ENCODE assay signal across 8 mouse cellular contexts in genomic region chr3:148988996-148989817, GRCm38 (mm10). TPM values are rescaled to one million over a fixed set of nuclear protein-coding genes. Genes with fewer than 3 reads are reported as not detected.
DNase-seq lines count a peak whose midpoint lies in the region; ATAC-seq and TF ChIP-seq lines count a peak whose summit lies in the region.

No protein-coding gene starts in this region.

- ATAC-seq in forebrain, embryonic 12.5 days (ENCODE audit: low FRiP score) = peak; percentile 80
- peak; percentile 86 for ATAC-seq in heart, embryonic 15.5 days (replicated peaks; ENCODE audit: insufficient number of reproducible peaks, insufficient read depth, low FRiP score, low read depth)
- ATAC-seq in liver, embryonic 14.5 days (ENCODE audit: insufficient read depth) = peak; percentile 81
- peak; percentile 74 for ATAC-seq in neural tube, embryonic 11.5 days (ENCODE audit: insufficient read depth, low FRiP score, low TSS enrichment)

- no peak for TF ChIP-seq CTCF in liver, embryonic 14.5 days (IDR thresholded peaks at IDR 0.05; ENCODE audit: low read depth)
- no peak for TF ChIP-seq CTCF in testis, adult 2 months (IDR thresholded peaks at IDR 0.05; ENCODE audit: control insufficient read depth, insufficient read depth, insufficient replicate concordance, low read depth, low read length)

- TF ChIP-seq POLR2A in testis, adult 2 months (IDR thresholded peaks at IDR 0.05; ENCODE audit: control insufficient read depth, low read depth, low read length) = no peak

- no peaks in the 10 kb centered on the region for H3K27me3 ChIP-seq in forebrain, embryonic 12.5 days
- no peaks in the 10 kb centered on the region for H3K27me3 ChIP-seq in heart, embryonic 15.5 days
- peaks cover 54% of the 10 kb centered on the region for H3K27me3 ChIP-seq in liver, embryonic 14.5 days (ENCODE audit: control insufficient read depth, insufficient read depth, low read length)
- H3K27me3 ChIP-seq in neural tube, embryonic 11.5 days (ENCODE audit: control insufficient read depth, insufficient read depth, low read length) = no peaks in the 10 kb centered on the region
- H3K27me3 ChIP-seq in testis, adult 2 months (ENCODE audit: control insufficient read depth, insufficient read depth, low read length) = no peaks in the 10 kb centered on the region

- no peaks in the 10 kb centered on the region for H3K36me3 ChIP-seq in forebrain, embryonic 12.5 days (replicated peaks)
- no peaks in the 10 kb centered on the region for H3K36me3 ChIP-seq in heart, embryonic 15.5 days
- no peaks in the 10 kb centered on the region for H3K36me3 ChIP-seq in liver, embryonic 14.5 days (replicated peaks; ENCODE audit: control insufficient read depth, insufficient read depth, low read depth)
- H3K36me3 ChIP-seq in neural tube, embryonic 11.5 days (ENCODE audit: control insufficient read depth, insufficient read depth, low read length) = no peaks in the 10 kb centered on the region
- no peaks in the 10 kb centered on the region for H3K36me3 ChIP-seq in testis, adult 2 months (ENCODE audit: control insufficient read depth, insufficient read depth, low read length)

- peak overlapping the region; percentile 80 for H3K27ac ChIP-seq in brown adipose tissue, adult 24 weeks (replicated peaks; ENCODE audit: low read depth, low read length)
- H3K27ac ChIP-seq in forebrain, embryonic 12.5 days = peak overlapping the region; percentile 100
- H3K27ac ChIP-seq in heart, embryonic 15.5 days = peak overlapping the region; percentile 100
- peak overlapping the region; percentile 31; the same call in 1 of the 2 replicates for H3K27ac ChIP-seq in liver, embryonic 14.5 days
- H3K27ac ChIP-seq in neural tube, embryonic 11.5 days (ENCODE audit: low read depth, low read length) = peak overlapping the region; percentile 99
- peak overlapping the region; percentile 23 for H3K27ac ChIP-seq in testis, adult 2 months (ENCODE audit: control insufficient read depth, insufficient read depth, low read depth, low read length)

- H3K4me1 ChIP-seq in brown adipose tissue, adult 24 weeks (ENCODE audit: control insufficient read depth, insufficient read depth, insufficient read length, low read length) = no peaks in the 10 kb centered on the region
- H3K4me1 ChIP-seq in forebrain, embryonic 12.5 days = peaks cover 33% of the 10 kb centered on the region
- peaks cover 20% of the 10 kb centered on the region for H3K4me1 ChIP-seq in heart, embryonic 15.5 days (replicated peaks)
- no peaks in the 10 kb centered on the region; a peak in 1 of 4 replicates for H3K4me1 ChIP-seq in liver, embryonic 14.5 days (replicated peaks; ENCODE audit: control insufficient read depth in 2 of 2, insufficient read depth in 2 of 2, low read length in 1 of 2)
- peaks cover 11% of the 10 kb centered on the region for H3K4me1 ChIP-seq in neural tube, embryonic 11.5 days (ENCODE audit: control insufficient read depth, insufficient read depth, low read length)
- H3K4me1 ChIP-seq in testis, adult 2 months (ENCODE audit: control insufficient read depth, insufficient read depth, low read length) = peaks cover 33% of the 10 kb centered on the region

- peak; percentile 22 for DNase-seq in 3134 (ENCODE audit: extremely low read depth, insufficient read length, low spot score)
- peak; percentile 87 to 92 for DNase-seq in kidney, postnatal 25 days
- DNase-seq in liver, embryonic 14.5 days (ENCODE audit: low read depth in 3 of 3, low spot score in 3 of 3) = peak in 2 of 3 experiments; percentile 30 to 39
- DNase-seq in neural tube, embryonic 11.5 days (ENCODE audit: low spot score) = peak; percentile 90

- TF ChIP-seq EP300 in liver, embryonic 14.5 days (IDR thresholded peaks at IDR 0.05; ENCODE audit: low read depth) = no peak

- H3K4me3 ChIP-seq in brown adipose tissue, adult 24 weeks (ENCODE audit: insufficient read depth, low read depth, low read length) = peak overlapping the region; percentile 71
- peak overlapping the region; percentile 94 for H3K4me3 ChIP-seq in forebrain, embryonic 12.5 days (replicated peaks)
- H3K4me3 ChIP-seq in heart, embryonic 15.5 days = peak overlapping the region; percentile 94
- peak overlapping the region; percentile 59 to 62 for H3K4me3 ChIP-seq in liver, embryonic 14.5 days (ENCODE audit: insufficient read depth in 1 of 2, low read depth in 2 of 2, low read length in 2 of 2)
- H3K4me3 ChIP-seq in neural tube, embryonic 11.5 days (ENCODE audit: low read depth, low read length) = peak overlapping the region; percentile 84
- peak overlapping the region; percentile 84 for H3K4me3 ChIP-seq in testis, adult 2 months (ENCODE audit: control insufficient read depth, low read depth, low read length)

- H3K9ac ChIP-seq in forebrain, embryonic 12.5 days = peak overlapping the region; percentile 95
- H3K9ac ChIP-seq in heart, embryonic 15.5 days = peak overlapping the region; percentile 92
- peak overlapping the region; percentile 34 for H3K9ac ChIP-seq in liver, embryonic 14.5 days (replicated peaks)
- H3K9ac ChIP-seq in neural tube, embryonic 11.5 days (ENCODE audit: low read length) = peak overlapping the region; percentile 95

- no peaks in the 10 kb centered on the region for H3K9me3 ChIP-seq in forebrain, embryonic 12.5 days
- H3K9me3 ChIP-seq in heart, embryonic 15.5 days (replicated peaks) = no peaks in the 10 kb centered on the region
- H3K9me3 ChIP-seq in liver, embryonic 14.5 days (ENCODE audit: control insufficient read depth, low read length) = no peaks in the 10 kb centered on the region
- no peaks in the 10 kb centered on the region for H3K9me3 ChIP-seq in neural tube, embryonic 11.5 days (ENCODE audit: control insufficient read depth, low read length)

- H3K4me2 ChIP-seq in forebrain, embryonic 12.5 days = peak overlapping the region; percentile 78
- peak overlapping the region; percentile 90 for H3K4me2 ChIP-seq in heart, embryonic 15.5 days
- H3K4me2 ChIP-seq in liver, embryonic 14.5 days (ENCODE audit: low read depth) = peak overlapping the region; percentile 69
- H3K4me2 ChIP-seq in neural tube, embryonic 11.5 days (ENCODE audit: low read depth) = peak overlapping the region; percentile 69

- WGBS in forebrain, embryonic 12.5 days = under 1% methylated on average over 65 of the region's 75 CpGs
- under 1% methylated on average over 71 of the region's 75 CpGs for WGBS in heart, embryonic 15.5 days
- WGBS in liver, embryonic 14.5 days (ENCODE audit: insufficient replicate concordance) = under 1% methylated on average over 59 of the region's 75 CpGs
- WGBS in neural tube, embryonic 11.5 days = under 1% methylated on average over 69 of the region's 75 CpGs

RNA-seq across cellular contexts. Expression of gene Adgrl2, which starts 1.1 kb away (rescaled TPM):
- 5.0 and 5.3 TPM in 2 replicates for polyA plus RNA-seq in brown adipose tissue, adult 24 weeks (2012; ENCODE audit: insufficient read depth, insufficient read length, missing spikeins)
- polyA plus RNA-seq in forebrain, embryonic 12.5 days (2016; fragmentation: Nextera tagmentation; extraction: Ambion mirVana) = 103 and 104 TPM in 2 replicates
- 33.3 and 39.8 TPM in 2 replicates for polyA plus RNA-seq in heart, embryonic 15.5 days (2015; fragmentation: Nextera tagmentation; extraction: Ambion mirVana)
- polyA plus RNA-seq in liver, embryonic 14.5 days (2012; rRNA removed) = 3.7 and 3.8 TPM in 2 replicates
- 3.2 and 4.3 TPM in 2 replicates for polyA plus RNA-seq in liver, embryonic 14.5 days (2014; fragmentation: Nextera tagmentation; extraction: Ambion mirVana)
- 85.0 and 86.5 TPM in 2 replicates for polyA plus RNA-seq in neural tube, embryonic 11.5 days (2014; fragmentation: Nextera tagmentation; extraction: Ambion mirVana)
- polyA plus RNA-seq in testis, adult 2 months (2012; rRNA removed) = 12.9 and 13.2 TPM in 2 replicates

Comparison
In these comparisons a context has a peak if more than half of its experiments do, and no peak if none do; other contexts are left out.
1. Peak in every context shown above with its lines: DNase-seq, ATAC-seq, H3K4me3 ChIP-seq and H3K27ac ChIP-seq.
2. DNase-seq: peak in every context shown above with its lines; median percentile 90 in neural tube, embryonic 11.5 days; 90 in kidney, postnatal 25 days; 34 in liver, embryonic 14.5 days; 22 in 3134.
3. H3K27ac ChIP-seq: peak in every context shown above with its lines; median percentile 100 in forebrain, embryonic 12.5 days; 100 in heart, embryonic 15.5 days; 99 in neural tube, embryonic 11.5 days; 80 in brown adipose tissue, adult 24 weeks; 31 in liver, embryonic 14.5 days; 23 in testis, adult 2 months.
4. H3K9ac ChIP-seq: peak in every context shown above with its lines; median percentile 95 in forebrain, embryonic 12.5 days; 95 in neural tube, embryonic 11.5 days; 92 in heart, embryonic 15.5 days; 34 in liver, embryonic 14.5 days.